Mouse (Mus musculus): ENCODE measurements around the gene Grb2. TPM values are rescaled to one million over a fixed set of nuclear protein-coding genes. Genes with fewer than 3 reads are reported as not detected.

Gene Grb2
- polyA plus RNA-seq, 1 experiment: 74.7 TPM

- Histone ChIP-seq H3K4me1 (ENCODE audit: control insufficient read depth, insufficient read depth, insufficient read length) (peaks cover 34% of the 10 kb centered on the region), H3K4me3 (ENCODE audit: extremely low read depth, insufficient read depth, insufficient read length) (peak overlapping the region; percentile 33; the same call in 1 of the 2 replicates), H3K36me3 (ENCODE audit: control insufficient read depth, insufficient read depth, low read length) (no peaks in the 10 kb centered on the region), H3K27ac (ENCODE audit: insufficient read depth, low read length) (peak overlapping the region; percentile 94), H3K27me3 (ENCODE audit: control insufficient read depth, insufficient read depth, low read length) (no peaks in the 10 kb centered on the region)
- 31% methylated on average over 3 of the region's 3 CpGs for WGBS
- no peak for DNase-seq (ENCODE audit: low read depth in 1 of 2, low spot score in 2 of 2)
- TF ChIP-seq CTCF (IDR thresholded peaks at IDR 0.05; ENCODE audit: extremely low read depth, insufficient read depth, insufficient read length, insufficient replicate concordance): peak; percentile 21; the same call in 1 of the 2 replicates
- no peak for TF ChIP-seq POLR2A (IDR thresholded peaks at IDR 0.05; ENCODE audit: low read depth, low read length)
Observed at GRCm38 (mm10) chr11:115631505-115631890, 76.9 kb downstream of the Grb2 start.

- Histone ChIP-seq H3K36me3 (ENCODE audit: control insufficient read depth, insufficient read depth, low read length) (no peaks in the 10 kb centered on the region), H3K4me1 (ENCODE audit: control insufficient read depth, insufficient read depth, insufficient read length) (peaks cover 37% of the 10 kb centered on the region), H3K27me3 (ENCODE audit: control insufficient read depth, insufficient read depth, low read length) (no peaks in the 10 kb centered on the region), H3K27ac (ENCODE audit: insufficient read depth, low read length) (peak overlapping the region; percentile 94), H3K4me3 (ENCODE audit: extremely low read depth, insufficient read depth, insufficient read length) (peak overlapping the region; percentile 33)
- DNase-seq (ENCODE audit: low read depth in 1 of 2, low spot score in 2 of 2): peak; percentile 90 to 94
- TF ChIP-seq POLR2A (IDR thresholded peaks at IDR 0.05; ENCODE audit: low read depth, low read length) (peak; percentile 68), CTCF (IDR thresholded peaks at IDR 0.05; ENCODE audit: extremely low read depth, insufficient read depth, insufficient read length, insufficient replicate concordance) (no peak)
- 31% methylated on average over 16 of the region's 16 CpGs for WGBS
Observed at GRCm38 (mm10) chr11:115630532-115631504, 77.6 kb downstream of the Grb2 start.

- no peak overlapping the region for H3K4me3 ChIP-seq (ENCODE audit: extremely low read depth, insufficient read depth, insufficient read length)
- no peaks in the 10 kb centered on the region for H3K27me3 ChIP-seq (ENCODE audit: control insufficient read depth, insufficient read depth, low read length)
- no peak for DNase-seq (ENCODE audit: low read depth in 1 of 2, low spot score in 2 of 2)
- peaks cover 34% of the 10 kb centered on the region for H3K4me1 ChIP-seq (ENCODE audit: control insufficient read depth, insufficient read depth, insufficient read length)
- H3K36me3 ChIP-seq (ENCODE audit: control insufficient read depth, insufficient read depth, low read length): no peaks in the 10 kb centered on the region
- no peak for TF ChIP-seq CTCF (IDR thresholded peaks at IDR 0.05; ENCODE audit: extremely low read depth, insufficient read depth, insufficient read length, insufficient replicate concordance)
- TF ChIP-seq POLR2A (IDR thresholded peaks at IDR 0.05; ENCODE audit: low read depth, low read length): no peak
- WGBS: 82% methylated on average over 13 of the region's 13 CpGs
- peak overlapping the region; percentile 75 for H3K27ac ChIP-seq (ENCODE audit: insufficient read depth, low read length)
Observed at GRCm38 (mm10) chr11:115629734-115630531, 78.5 kb downstream of the Grb2 start.

GRCm38 (mm10) chr11:115628465-115629101 lies 79.8 kb downstream of the Grb2 start:
- H3K27me3 ChIP-seq (ENCODE audit: control insufficient read depth, insufficient read depth, low read length): no peaks in the 10 kb centered on the region
- H3K4me3 ChIP-seq (ENCODE audit: extremely low read depth, insufficient read depth, insufficient read length): peak overlapping the region; percentile 4; the same call in 1 of the 2 replicates
- peak overlapping the region; percentile 22; the same call in 1 of the 2 replicates for H3K27ac ChIP-seq (ENCODE audit: insufficient read depth, low read length)
- TF ChIP-seq POLR2A (IDR thresholded peaks at IDR 0.05; ENCODE audit: low read depth, low read length): no peak
- no peak for TF ChIP-seq CTCF (IDR thresholded peaks at IDR 0.05; ENCODE audit: extremely low read depth, insufficient read depth, insufficient read length, insufficient replicate concordance)
- peaks cover 1% of the 10 kb centered on the region; the same call in 1 of the 2 replicates for H3K36me3 ChIP-seq (ENCODE audit: control insufficient read depth, insufficient read depth, low read length)
- peaks cover 21% of the 10 kb centered on the region; the same call in 1 of the 2 replicates for H3K4me1 ChIP-seq (ENCODE audit: control insufficient read depth, insufficient read depth, insufficient read length)
- WGBS: 43% methylated on average over 13 of the region's 13 CpGs
- DNase-seq (ENCODE audit: low read depth in 1 of 2, low spot score in 2 of 2): no peak

GRCm38 (mm10) chr11:115627705-115628464 lies 80.5 kb downstream of the Grb2 start, which contains the start of gene Slc25a19:
Slc25a19 (minus strand) TSS chr11:115628295.
- H3K4me3 ChIP-seq (ENCODE audit: extremely low read depth, insufficient read depth, insufficient read length): peak within 1 kb of the TSS; percentile 81
- no peaks in the 10 kb centered on the region for H3K27me3 ChIP-seq (ENCODE audit: control insufficient read depth, insufficient read depth, low read length)
- TF ChIP-seq POLR2A (IDR thresholded peaks at IDR 0.05; ENCODE audit: low read depth, low read length): peak; percentile 83
- TF ChIP-seq CTCF (IDR thresholded peaks at IDR 0.05; ENCODE audit: extremely low read depth, insufficient read depth, insufficient read length, insufficient replicate concordance): no peak
- peak; percentile 100 for DNase-seq (ENCODE audit: low read depth in 1 of 2, low spot score in 2 of 2)
- H3K4me1 ChIP-seq (ENCODE audit: control insufficient read depth, insufficient read depth, insufficient read length): peaks cover 16% of the 10 kb centered on the region; the same call in 1 of the 2 replicates
- H3K27ac ChIP-seq (ENCODE audit: insufficient read depth, low read length): peak within 1 kb of the TSS; percentile 76
- under 1% methylated on average over 47 of the region's 47 CpGs for WGBS
- H3K36me3 ChIP-seq (ENCODE audit: control insufficient read depth, insufficient read depth, low read length): peaks cover 3% of the 10 kb centered on the region

Data from spleen, adult 2 months (tissue).